Mouse (Mus musculus): ENCODE results near the gene Actl6a.

DNA sequence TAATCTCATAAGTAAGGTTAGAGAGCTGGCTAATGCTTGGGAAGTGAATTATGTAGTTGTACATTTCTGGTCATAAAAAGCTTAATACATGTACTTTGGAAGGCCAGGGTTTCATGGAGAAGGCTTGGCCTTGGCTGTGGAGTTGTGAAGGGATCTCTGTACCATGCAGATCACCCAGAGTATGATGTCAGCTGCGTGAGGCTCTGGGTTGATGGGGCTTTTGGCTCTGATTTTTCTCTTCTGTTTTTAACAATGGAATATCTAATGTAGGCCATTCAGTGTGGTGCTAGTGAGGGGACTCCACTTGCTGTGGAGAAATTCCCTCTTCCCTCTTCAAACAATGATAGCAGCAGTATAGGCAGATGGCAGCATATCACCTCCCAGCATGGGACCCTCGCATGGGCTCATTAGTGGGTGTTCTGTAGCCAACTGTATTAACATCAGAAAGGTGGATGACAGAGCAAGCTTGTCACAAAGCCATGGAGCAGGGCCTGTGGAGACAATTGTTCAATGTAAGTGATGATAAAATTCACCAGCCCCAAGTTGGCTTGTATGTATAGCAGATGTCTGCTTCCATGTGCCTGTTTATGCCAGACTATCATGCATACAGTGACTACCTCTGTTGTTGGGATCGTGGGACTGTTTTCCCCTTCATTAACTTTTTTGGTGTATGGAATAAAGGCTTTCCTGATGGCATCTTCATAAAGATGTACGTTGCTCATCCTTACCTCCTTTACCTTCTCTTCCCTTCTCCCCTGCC lies 43.9 kb downstream of the Actl6a start:
- TF ChIP-seq FLI1 (IDR thresholded peaks at IDR 0.05; ENCODE audit: low read length) (no peak), GATA1 (IDR thresholded peaks at IDR 0.05; ENCODE audit: borderline replicate concordance, low read length) (no peak)

All from megakaryocyte, embryonic 14.5 days (primary cell).